Mouse (Mus musculus): Measurements from ENCODE around the gene Il20ra.
"Not testable (repeated sequence)": the region's sequence is repeated elsewhere in the genome, so short reads cannot be mapped to it uniquely, and the experiment has no call there.

GRCm38 (mm10) chr10:19738442-19738841, 26.1 kb downstream of the Il20ra start:
- not testable (repeated sequence) for TF ChIP-seq CTCF (IDR thresholded peaks at IDR 0.05; ENCODE audit: low read depth, low read length); TAL1 (conservative IDR thresholded peaks at IDR 0.05; ENCODE audit: low read depth, low read length)
